Mouse (Mus musculus): ENCODE measurements around the gene Prrt2. TPM values are rescaled to one million over a fixed set of nuclear protein-coding genes. Genes with fewer than 3 reads are reported as not detected.

Prrt2 gene
- polyA plus RNA-seq, 1 experiment from 2014 or later, result 7.1 TPM

- no peak overlapping the region for H3K9ac ChIP-seq
- ATAC-seq (ENCODE audit: low FRiP score), result no peak
- H3K27ac ChIP-seq, result no peak overlapping the region
- no peaks in the 10 kb centered on the region for H3K9me3 ChIP-seq (replicated peaks)
- peaks cover 30% of the 10 kb centered on the region for H3K36me3 ChIP-seq
- 0 out of 2 replicates have a peak, but pooled peaks cover 2% of the 10 kb centered on the region for H3K4me1 ChIP-seq
- H3K4me2 ChIP-seq (replicated peaks), result no peak overlapping the region
- H3K27me3 ChIP-seq, result no peaks in the 10 kb centered on the region
- no peak overlapping the region for H3K4me3 ChIP-seq
- 86% methylated on average over 7 of the region's 7 CpGs for WGBS
These were observed 37.9 kb downstream of the Prrt2 start for GRCm38 (mm10) chr7:126983113-126983512.

- no peak for ATAC-seq (ENCODE audit: low FRiP score)
- Histone ChIP-seq H3K4me2 (replicated peaks) (no peak overlapping the region), H3K27me3 (no peaks in the 10 kb centered on the region), H3K4me1 (peaks cover 7% of the 10 kb centered on the region), H3K27ac (no peak overlapping the region), H3K9me3 (replicated peaks) (no peaks in the 10 kb centered on the region), H3K36me3 (peaks cover 32% of the 10 kb centered on the region), H3K9ac (no peak overlapping the region), H3K4me3 (no peak overlapping the region)
- 96% methylated on average over 4 of the region's 4 CpGs for WGBS
These were observed 39.0 kb downstream of the Prrt2 start for GRCm38 (mm10) chr7:126982054-126982453.

- no peak for ATAC-seq (ENCODE audit: low FRiP score)
- H3K4me1 ChIP-seq, result peaks cover 10% of the 10 kb centered on the region
- H3K36me3 ChIP-seq, result peaks cover 32% of the 10 kb centered on the region
- H3K4me3 ChIP-seq, result no peak overlapping the region
- no peak overlapping the region for H3K9ac ChIP-seq
- H3K9me3 ChIP-seq (replicated peaks), result no peaks in the 10 kb centered on the region
- H3K27me3 ChIP-seq, result no peaks in the 10 kb centered on the region
- H3K27ac ChIP-seq, result no peak overlapping the region
- H3K4me2 ChIP-seq (replicated peaks), result no peak overlapping the region
- WGBS, result 96% methylated on average over 2 of the region's 2 CpGs
These were observed 39.4 kb downstream of the Prrt2 start for GRCm38 (mm10) chr7:126981601-126982000.

- H3K27me3 ChIP-seq, result no peaks in the 10 kb centered on the region
- 92% methylated on average over 6 of the region's 6 CpGs for WGBS
- H3K36me3 ChIP-seq, result peaks cover 32% of the 10 kb centered on the region
- no peaks in the 10 kb centered on the region for H3K9me3 ChIP-seq (replicated peaks)
- H3K4me1 ChIP-seq, result peaks cover 14% of the 10 kb centered on the region
- no peak overlapping the region for H3K27ac ChIP-seq
- H3K4me2 ChIP-seq (replicated peaks), result no peak overlapping the region
- no peak overlapping the region for H3K9ac ChIP-seq
- ATAC-seq (ENCODE audit: low FRiP score), result no peak
- H3K4me3 ChIP-seq, result no peak overlapping the region
These were observed 42.2 kb downstream of the Prrt2 start for GRCm38 (mm10) chr7:126978841-126979240.

GRCm38 (mm10) chr7:126976878-126977459 lies 44.0 kb downstream of the Prrt2 start:
- Histone ChIP-seq H3K4me3 (peak overlapping the region; percentile 79), H3K4me2 (replicated peaks) (peak overlapping the region; percentile 89), H3K36me3 (peaks cover 34% of the 10 kb centered on the region), H3K27ac (peak overlapping the region; percentile 96), H3K27me3 (no peaks in the 10 kb centered on the region), H3K4me1 (peaks cover 14% of the 10 kb centered on the region), H3K9ac (peak overlapping the region; percentile 92), H3K9me3 (replicated peaks) (no peaks in the 10 kb centered on the region)
- 26% methylated on average over 14 of the region's 14 CpGs for WGBS
- 0 out of 2 replicates have a peak, but pooled peaks have one; percentile 9 for ATAC-seq (ENCODE audit: low FRiP score)

- Histone ChIP-seq H3K9ac (peak within 1 kb of the TSS; percentile 92), H3K4me3 (peak within 1 kb of the TSS; percentile 79), H3K27me3 (no peaks in the 10 kb centered on the region), H3K27ac (peak within 1 kb of the TSS; percentile 96), H3K4me2 (replicated peaks) (peak within 1 kb of the TSS; percentile 89), H3K9me3 (replicated peaks) (no peaks in the 10 kb centered on the region), H3K36me3 (peaks cover 38% of the 10 kb centered on the region), H3K4me1 (peaks cover 14% of the 10 kb centered on the region)
- under 1% methylated on average over 54 of the region's 55 CpGs for WGBS
- ATAC-seq (ENCODE audit: low FRiP score), result peak; percentile 94
These were observed 44.8 kb downstream of the Prrt2 start, which contains the start of gene Cdiptos for GRCm38 (mm10) chr7:126975950-126976866. TSS of gene Cdiptos (minus strand) at chr7:126976098.

GRCm38 (mm10) chr7:126975893-126975949 lies 45.3 kb downstream of the Prrt2 start, which contains the start of gene Cdipt:
TSS of gene Cdipt (plus strand) at chr7:126975914.
- WGBS, result 4% methylated on average over 1 of the region's 1 CpGs
- H3K4me2 ChIP-seq (replicated peaks), result peak within 1 kb of the TSS; percentile 89
- ATAC-seq (ENCODE audit: low FRiP score), result no peak

GRCm38 (mm10) chr7:126975493-126975892 lies 45.5 kb downstream of the Prrt2 start:
- no peak; the same call in 1 of the 2 replicates for ATAC-seq (ENCODE audit: low FRiP score)
- no peaks in the 10 kb centered on the region for H3K9me3 ChIP-seq (replicated peaks)
- peak overlapping the region; percentile 33; the same call in 1 of the 2 replicates for H3K9ac ChIP-seq
- peak overlapping the region; percentile 79 for H3K4me3 ChIP-seq
- 9% methylated on average over 8 of the region's 8 CpGs for WGBS
- peak overlapping the region; percentile 96; the same call in 1 of the 2 replicates for H3K27ac ChIP-seq
- H3K4me2 ChIP-seq (replicated peaks), result peak overlapping the region; percentile 89
- peaks cover 14% of the 10 kb centered on the region for H3K4me1 ChIP-seq
- no peaks in the 10 kb centered on the region for H3K27me3 ChIP-seq
- peaks cover 39% of the 10 kb centered on the region for H3K36me3 ChIP-seq

More at GRCm38 (mm10) chr7:126975893-126975949, 45.3 kb downstream of the Prrt2 start, which contains the start of gene Cdipt:
- Histone ChIP-seq H3K27ac (peak within 1 kb of the TSS; percentile 96), H3K36me3 (peaks cover 39% of the 10 kb centered on the region), H3K9ac (peak within 1 kb of the TSS; percentile 92), H3K9me3 (replicated peaks) (no peaks in the 10 kb centered on the region), H3K27me3 (no peaks in the 10 kb centered on the region), H3K4me3 (peak within 1 kb of the TSS; percentile 79), H3K4me1 (peaks cover 14% of the 10 kb centered on the region)

Small RNA genes lying within 50 kb of the gene (microRNA-seq; reads per million reads assigned to microRNA genes)
- not detected for gene Gm44343

Other genes with a start within 250 kb of the Prrt2 start
- 140 and 144 TPM in 2 replicates for gene Ypel3, start 244.3 kb downstream of the Prrt2 start, polyA plus RNA-seq (2016; fragmentation: Nextera tagmentation; extraction: Ambion mirVana)
- gene Tbx6, start 239.7 kb downstream of the Prrt2 start, polyA plus RNA-seq (2016; fragmentation: Nextera tagmentation; extraction: Ambion mirVana), result 0.48 and 1.1 TPM in 2 replicates
- gene Ppp4c, start 228.7 kb downstream of the Prrt2 start, polyA plus RNA-seq (2016; fragmentation: Nextera tagmentation; extraction: Ambion mirVana), result 286 and 294 TPM in 2 replicates
- gene Fam57b, start 223.5 kb downstream of the Prrt2 start, polyA plus RNA-seq (2016; fragmentation: Nextera tagmentation; extraction: Ambion mirVana), result 23.7 and 24.9 TPM in 2 replicates
- not detected in 2 replicates for gene 4930451I11Rik, start 189.6 kb downstream of the Prrt2 start, polyA plus RNA-seq (2016; fragmentation: Nextera tagmentation; extraction: Ambion mirVana)
- gene Doc2a, start 173.8 kb downstream of the Prrt2 start, polyA plus RNA-seq (2016; fragmentation: Nextera tagmentation; extraction: Ambion mirVana), result 4.3 and 4.4 TPM in 2 replicates
- 30.5 and 35.4 TPM in 2 replicates for gene Hirip3, start 159.2 kb downstream of the Prrt2 start, polyA plus RNA-seq (2016; fragmentation: Nextera tagmentation; extraction: Ambion mirVana)
- 89.0 and 92.6 TPM in 2 replicates for gene Ino80e, start 158.8 kb downstream of the Prrt2 start, polyA plus RNA-seq (2016; fragmentation: Nextera tagmentation; extraction: Ambion mirVana)
- 63.5 and 66.6 TPM in 2 replicates for gene Taok2, start 136.5 kb downstream of the Prrt2 start, polyA plus RNA-seq (2016; fragmentation: Nextera tagmentation; extraction: Ambion mirVana)
- gene Tmem219, start 98.3 kb downstream of the Prrt2 start, polyA plus RNA-seq (2016; fragmentation: Nextera tagmentation; extraction: Ambion mirVana), result 21.8 and 23.0 TPM in 2 replicates
- gene Kctd13, start 92.3 kb downstream of the Prrt2 start, polyA plus RNA-seq (2016; fragmentation: Nextera tagmentation; extraction: Ambion mirVana), result 58.1 and 59.3 TPM in 2 replicates
- gene Asphd1, start 71.6 kb downstream of the Prrt2 start, polyA plus RNA-seq (2016; fragmentation: Nextera tagmentation; extraction: Ambion mirVana), result 3.4 and 4.1 TPM in 2 replicates
- gene Sez6l2, start 70.6 kb downstream of the Prrt2 start, polyA plus RNA-seq (2016; fragmentation: Nextera tagmentation; extraction: Ambion mirVana), result 13.3 and 18.2 TPM in 2 replicates
- gene Cdipt, start 45.3 kb downstream of the Prrt2 start, polyA plus RNA-seq (2016; fragmentation: Nextera tagmentation; extraction: Ambion mirVana), result 87.8 and 93.5 TPM in 2 replicates
- gene Cdiptos, start 45.1 kb downstream of the Prrt2 start, polyA plus RNA-seq (2016; fragmentation: Nextera tagmentation; extraction: Ambion mirVana), result 0.92 and 1.4 TPM in 2 replicates
- 6.8 and 7.2 TPM in 2 replicates for gene Mvp, start 6.6 kb downstream of the Prrt2 start, polyA plus RNA-seq (2016; fragmentation: Nextera tagmentation; extraction: Ambion mirVana)
- gene Pagr1b, start 4.7 kb downstream of the Prrt2 start, polyA plus RNA-seq (2016; fragmentation: Nextera tagmentation; extraction: Ambion mirVana), result 0.72 and 1.3 TPM in 2 replicates
- 46.6 and 51.6 TPM in 2 replicates for gene Pagr1a, start 3.9 kb downstream of the Prrt2 start, polyA plus RNA-seq (2016; fragmentation: Nextera tagmentation; extraction: Ambion mirVana)
- 63.8 and 69.6 TPM in 2 replicates for gene Gm42742, start 114 bp downstream of the Prrt2 start, polyA plus RNA-seq (2016; fragmentation: Nextera tagmentation; extraction: Ambion mirVana)
- gene Maz, start 5.8 kb upstream of the Prrt2 start, polyA plus RNA-seq (2016; fragmentation: Nextera tagmentation; extraction: Ambion mirVana), result 117 and 119 TPM in 2 replicates
- 85.3 and 86.9 TPM in 2 replicates for gene Kif22, start 21.3 kb upstream of the Prrt2 start, polyA plus RNA-seq (2016; fragmentation: Nextera tagmentation; extraction: Ambion mirVana)
- gene Zg16, start 66.1 kb upstream of the Prrt2 start, polyA plus RNA-seq (2016; fragmentation: Nextera tagmentation; extraction: Ambion mirVana), result not detected in 2 replicates
- gene AI467606, start 70.1 kb upstream of the Prrt2 start, polyA plus RNA-seq (2016; fragmentation: Nextera tagmentation; extraction: Ambion mirVana), result 1.0 and 1.2 TPM in 2 replicates
- gene Qprt, start 101.0 kb upstream of the Prrt2 start, polyA plus RNA-seq (2016; fragmentation: Nextera tagmentation; extraction: Ambion mirVana), result 0.80 and 1.9 TPM in 2 replicates
- not detected in 2 replicates for gene Spn, start 116.6 kb upstream of the Prrt2 start, polyA plus RNA-seq (2016; fragmentation: Nextera tagmentation; extraction: Ambion mirVana)
- gene Cd2bp2, start 174.8 kb upstream of the Prrt2 start, polyA plus RNA-seq (2016; fragmentation: Nextera tagmentation; extraction: Ambion mirVana), result 86.2 and 92.9 TPM in 2 replicates
- 46.5 and 47.2 TPM in 2 replicates for gene Tbc1d10b, start 187.3 kb upstream of the Prrt2 start, polyA plus RNA-seq (2016; fragmentation: Nextera tagmentation; extraction: Ambion mirVana)
- gene Mylpf, start 187.7 kb upstream of the Prrt2 start, polyA plus RNA-seq (2016; fragmentation: Nextera tagmentation; extraction: Ambion mirVana), result 19.5 and 46.1 TPM in 2 replicates
- 61.3 and 67.9 TPM in 2 replicates for gene Zfp553, start 211.8 kb upstream of the Prrt2 start, polyA plus RNA-seq (2016; fragmentation: Nextera tagmentation; extraction: Ambion mirVana)
- 32.7 and 33.2 TPM in 2 replicates for gene Sept1, start 211.9 kb upstream of the Prrt2 start, polyA plus RNA-seq (2016; fragmentation: Nextera tagmentation; extraction: Ambion mirVana)
- 61.3 and 62.8 TPM in 2 replicates for gene Zfp771, start 223.1 kb upstream of the Prrt2 start, polyA plus RNA-seq (2016; fragmentation: Nextera tagmentation; extraction: Ambion mirVana)
- 123 and 147 TPM in 2 replicates for gene Dctpp1, start 239.5 kb upstream of the Prrt2 start, polyA plus RNA-seq (2016; fragmentation: Nextera tagmentation; extraction: Ambion mirVana)

All from hindbrain, embryonic 12.5 days (tissue).